In genomic region chr7:84273930-84274329, GRCm38 (mm10) we compare ENCODE assay signal across 16 mouse cellular contexts.
DNase-seq lines count a peak whose midpoint lies in the region; ATAC-seq and TF ChIP-seq lines count a peak whose summit lies in the region.
"Had no signal": no experiment of that assay in that cellular context is flagged by ENCODE, and none has a peak within 500 bp of the region (broad histone marks: within the 10 kb centered on the region; RNA-seq: fewer than 3 reads in every experiment).

No protein-coding gene starts in this region.

- 87% methylated on average over 6 of the region's 6 CpGs for whole genome bisulfite sequencing in midbrain, embryonic 14.5 days
- 81% methylated on average over 6 of the region's 6 CpGs for WGBS in midbrain, embryonic 16.5 days

- no peak overlapping the region for H3K4me3 ChIP-seq in gastrocnemius, adult 2 months
- no peak overlapping the region for H3K4me3 ChIP-seq in layer of hippocampus, adult 2 months
- no peak overlapping the region for H3K4me3 ChIP-seq in midbrain, embryonic 14.5 days (replicated peaks; ENCODE audit: low read depth, low read length)
- H3K4me3 ChIP-seq in midbrain, embryonic 16.5 days (ENCODE audit: low read depth, low read length): no peak overlapping the region
- H3K4me3 ChIP-seq: hindbrain, embryonic 10.5 days; limb, embryonic 15.5 days; stomach, embryonic 15.5 days had no signal

- ATAC-seq in midbrain, embryonic 14.5 days (ENCODE audit: low FRiP score, low TSS enrichment): no peak
- no peak for ATAC-seq in midbrain, embryonic 16.5 days

- no peak overlapping the region for H3K4me2 ChIP-seq in midbrain, embryonic 14.5 days (ENCODE audit: low read length)
- no peak overlapping the region for H3K4me2 ChIP-seq in midbrain, embryonic 16.5 days (ENCODE audit: low read length)
- H3K4me2 ChIP-seq: limb, embryonic 15.5 days; stomach, embryonic 15.5 days had no signal

- no peaks in the 10 kb centered on the region for H3K4me1 ChIP-seq in midbrain, embryonic 14.5 days (ENCODE audit: control insufficient read depth, insufficient read depth, low read length)
- no peaks in the 10 kb centered on the region for H3K4me1 ChIP-seq in midbrain, embryonic 16.5 days (ENCODE audit: control insufficient read depth, insufficient read depth, low read length)
- H3K4me1 ChIP-seq: hindbrain, embryonic 10.5 days; stomach, embryonic 15.5 days had no signal

- peak; percentile 9; the same call in 1 of the 2 replicates for TF ChIP-seq CTCF in gastrocnemius, adult 2 months (IDR thresholded peaks at IDR 0.05)
- TF ChIP-seq CTCF in layer of hippocampus, adult 2 months (conservative IDR thresholded peaks at IDR 0.05): peak; percentile 44

- H3K36me3 ChIP-seq in midbrain, embryonic 14.5 days (ENCODE audit: control insufficient read depth, insufficient read depth, low read length): peaks cover 75% of the 10 kb centered on the region
- peaks cover 21% of the 10 kb centered on the region; the same call in 1 of the 2 replicates for H3K36me3 ChIP-seq in midbrain, embryonic 16.5 days (ENCODE audit: control insufficient read depth, insufficient read depth, low read length)
- H3K36me3 ChIP-seq: stomach, embryonic 15.5 days had no signal

- no peak overlapping the region for H3K9ac ChIP-seq in midbrain, embryonic 14.5 days (replicated peaks; ENCODE audit: low read length)
- H3K9ac ChIP-seq in midbrain, embryonic 16.5 days (ENCODE audit: low read depth, low read length): no peak overlapping the region
- H3K9ac ChIP-seq: limb, embryonic 15.5 days; stomach, embryonic 15.5 days had no signal

- no peaks in the 10 kb centered on the region for H3K9me3 ChIP-seq in midbrain, embryonic 14.5 days (ENCODE audit: control insufficient read depth, low read length)
- no peaks in the 10 kb centered on the region for H3K9me3 ChIP-seq in midbrain, embryonic 16.5 days (replicated peaks; ENCODE audit: control insufficient read depth, low read length, poor library complexity, severe bottlenecking)
- H3K9me3 ChIP-seq: hindbrain, embryonic 10.5 days; limb, embryonic 15.5 days; stomach, embryonic 15.5 days had no signal

- no peak overlapping the region for H3K27ac ChIP-seq in gastrocnemius, adult 2 months
- H3K27ac ChIP-seq in layer of hippocampus, adult 2 months: no peak overlapping the region; the same call in 1 of the 2 replicates
- no peak overlapping the region for H3K27ac ChIP-seq in midbrain, embryonic 14.5 days (replicated peaks; ENCODE audit: low read depth, low read length)
- H3K27ac ChIP-seq in midbrain, embryonic 16.5 days (ENCODE audit: low read length): no peak overlapping the region
- H3K27ac ChIP-seq: hindbrain, embryonic 10.5 days; limb, embryonic 15.5 days; stomach, embryonic 15.5 days had no signal

- no peak for DNase-seq in gastrocnemius, adult 2 months
- no peak for DNase-seq in gastrocnemius, adult 8-10 months (ENCODE audit: low spot score in 2 of 2)
- no peak for DNase-seq in layer of hippocampus, adult 2 months (ENCODE audit: low spot score in 2 of 2)
- DNase-seq in layer of hippocampus, postnatal 10 days (ENCODE audit: low spot score in 2 of 2): no peak
- DNase-seq in midbrain, embryonic 14.5 days: peak; percentile 19
- no peak for DNase-seq in thymus, postnatal 36 days
- DNase-seq: adrenal gland, adult 8-10 months; cerebellum, adult 9-11 months; kidney, adult 8-10 months; layer of hippocampus, postnatal 36 days; retina, postnatal 1 day; thymus, adult 2 months had no signal

- H3K27me3 ChIP-seq in midbrain, embryonic 14.5 days (ENCODE audit: control insufficient read depth, insufficient read depth, low read length): no peaks in the 10 kb centered on the region
- no peaks in the 10 kb centered on the region for H3K27me3 ChIP-seq in midbrain, embryonic 16.5 days (ENCODE audit: control insufficient read depth, insufficient read depth, low read depth, low read length)
- H3K27me3 ChIP-seq: limb, embryonic 15.5 days; stomach, embryonic 15.5 days had no signal

- intact Hi-C loops in gastrocnemius, adult 2 months (cut with DNase I): loop anchor here (2.0 kb wide), 1 partner anchor 83 kb away; no protein-coding TSS in a partner anchor
